Mouse (Mus musculus) limb, embryonic 12.5 days (tissue): Measurements from ENCODE around the gene Hdac4. TPM values are rescaled to one million over a fixed set of nuclear protein-coding genes. Genes with fewer than 3 reads are reported as not detected.

Experiments
- ATAC-seq: fragments of 200-750 bp; cut with Nextera tagmentation; 2 replicates; pipeline ENCODE4 v1.8.0; 2017; ENCODE audit warnings: low read depth, moderate TSS enrichment; ENCODE audit not compliant: insufficient number of reproducible peaks, insufficient read depth, low FRiP score, low TSS enrichment
- H3K27ac ChIP-seq: fragments of 300-500 bp; sonication (generic); 2 replicates; pipeline ENCODE4 v1.5.1; 2016; ENCODE audit warnings: mild to moderate bottlenecking, moderate library complexity
- H3K27me3 ChIP-seq: fragments of 300-500 bp; sonication (generic); 2 replicates; pipeline ENCODE4 v1.6.1; 2016; ENCODE audit warnings: mild to moderate bottlenecking, moderate library complexity
- H3K36me3 ChIP-seq: fragments of 300-500 bp; sonication (generic); 2 replicates; pipeline ENCODE4 v1.6.1; 2016; ENCODE audit warnings: mild to moderate bottlenecking, moderate library complexity
- H3K4me1 ChIP-seq: fragments of 300-500 bp; sonication (generic); replicated peaks from 2 replicates; pipeline ENCODE4 v1.6.1; 2016
- H3K4me2 ChIP-seq: fragments of 300-500 bp; sonication (generic); 2 replicates; pipeline ENCODE4 v1.6.1; 2016; ENCODE audit warnings: mild to moderate bottlenecking, moderate library complexity
- H3K4me3 ChIP-seq: fragments of 300-500 bp; sonication (generic); replicated peaks from 2 replicates; pipeline ENCODE4 v1.5.1; 2016; ENCODE audit warnings: mild to moderate bottlenecking
- H3K9ac ChIP-seq: fragments of 300-500 bp; sonication (generic); replicated peaks from 2 replicates; pipeline ENCODE4 v1.6.1; 2016; ENCODE audit warnings: mild to moderate bottlenecking, moderate library complexity
- H3K9me3 ChIP-seq: fragments of 300-500 bp; sonication (generic); 2 replicates; pipeline ENCODE4 v1.6.1; 2016; ENCODE audit warnings: mild to moderate bottlenecking, moderate library complexity
- WGBS: fragments of 180-500 bp; shearing (Covaris S2); methylation state at CpG from one replicate; pipeline ENCODE4 v1.1.7; 2016; 5-methylcytosine and 5-hydroxymethylcytosine counted together
- polyA plus RNA-seq: library from polyadenylated mRNA; unstranded; fragments of >200 nt; fragmentation: Nextera tagmentation; extraction: Ambion mirVana; gene quantifications from 2 replicates; pipeline ENCODE4 v1.2.1, GENCODE M21; 2016

The Hdac4 gene
- polyA plus RNA-seq, 1 experiment from 2014 or later: 26.0 TPM

GRCm38 (mm10) chr1:91990852-91991251 lies 204.6 kb downstream of the Hdac4 start:
- Histone ChIP-seq H3K4me3 (no peak overlapping the region), H3K36me3 (peaks cover 91% of the 10 kb centered on the region), H3K9me3 (no peaks in the 10 kb centered on the region), H3K4me2 (no peak overlapping the region), H3K27ac (no peak overlapping the region), H3K4me1 (no peaks in the 10 kb centered on the region), H3K27me3 (no peaks in the 10 kb centered on the region), H3K9ac (no peak overlapping the region)
- ATAC-seq: no peak
- 89% methylated on average over 5 of the region's 5 CpGs for WGBS

GRCm38 (mm10) chr1:91988866-91989265 lies 206.6 kb downstream of the Hdac4 start:
- no peaks in the 10 kb centered on the region for H3K27me3 ChIP-seq
- 95% methylated on average over 1 of the region's 1 CpGs for WGBS
- no peak overlapping the region for H3K9ac ChIP-seq
- H3K9me3 ChIP-seq: no peaks in the 10 kb centered on the region
- H3K4me3 ChIP-seq: no peak overlapping the region
- H3K4me2 ChIP-seq: no peak overlapping the region
- no peak for ATAC-seq
- peaks cover 92% of the 10 kb centered on the region for H3K36me3 ChIP-seq
- H3K27ac ChIP-seq: no peak overlapping the region
- no peaks in the 10 kb centered on the region for H3K4me1 ChIP-seq

GRCm38 (mm10) chr1:91987431-91987830 lies 208.1 kb downstream of the Hdac4 start:
- Histone ChIP-seq H3K4me3 (no peak overlapping the region), H3K9me3 (no peaks in the 10 kb centered on the region), H3K4me1 (no peaks in the 10 kb centered on the region), H3K27ac (no peak overlapping the region), H3K4me2 (no peak overlapping the region), H3K36me3 (peaks cover 93% of the 10 kb centered on the region), H3K9ac (no peak overlapping the region), H3K27me3 (no peaks in the 10 kb centered on the region)
- 91% methylated on average over 8 of the region's 8 CpGs for WGBS
- no peak for ATAC-seq

- Histone ChIP-seq H3K27ac (no peak overlapping the region), H3K27me3 (no peaks in the 10 kb centered on the region), H3K36me3 (peaks cover 95% of the 10 kb centered on the region), H3K4me3 (no peak overlapping the region), H3K4me1 (no peaks in the 10 kb centered on the region), H3K4me2 (no peak overlapping the region), H3K9ac (no peak overlapping the region), H3K9me3 (no peaks in the 10 kb centered on the region)
- no peak for ATAC-seq
Measured at GRCm38 (mm10) chr1:91985783-91986182, 209.7 kb downstream of the Hdac4 start.

GRCm38 (mm10) chr1:91984507-91984906 lies 211.0 kb downstream of the Hdac4 start:
- no peak overlapping the region for H3K4me2 ChIP-seq
- H3K4me3 ChIP-seq: no peak overlapping the region
- no peaks in the 10 kb centered on the region for H3K27me3 ChIP-seq
- H3K36me3 ChIP-seq: peaks cover 95% of the 10 kb centered on the region
- no peak overlapping the region for H3K27ac ChIP-seq
- H3K4me1 ChIP-seq: no peaks in the 10 kb centered on the region
- no peak overlapping the region for H3K9ac ChIP-seq
- ATAC-seq: no peak
- 88% methylated on average over 8 of the region's 8 CpGs for WGBS
- H3K9me3 ChIP-seq: no peaks in the 10 kb centered on the region

- H3K4me2 ChIP-seq: no peak overlapping the region
- peaks cover 92% of the 10 kb centered on the region for H3K36me3 ChIP-seq
- no peaks in the 10 kb centered on the region for H3K4me1 ChIP-seq
- no peak for ATAC-seq
- no peak overlapping the region for H3K27ac ChIP-seq
- WGBS: 62% methylated on average over 1 of the region's 1 CpGs
- H3K9me3 ChIP-seq: no peaks in the 10 kb centered on the region
- no peaks in the 10 kb centered on the region for H3K27me3 ChIP-seq
- H3K9ac ChIP-seq: no peak overlapping the region
- no peak overlapping the region for H3K4me3 ChIP-seq
Measured at GRCm38 (mm10) chr1:91981381-91981780, 214.1 kb downstream of the Hdac4 start.

GRCm38 (mm10) chr1:91978443-91978842 lies 217.1 kb downstream of the Hdac4 start:
- no peak for ATAC-seq
- Histone ChIP-seq H3K4me2 (no peak overlapping the region), H3K9ac (0 out of 2 replicates have a peak overlapping the region, but pooled peaks have one; percentile 8), H3K27me3 (no peaks in the 10 kb centered on the region), H3K4me1 (no peaks in the 10 kb centered on the region), H3K4me3 (no peak overlapping the region), H3K9me3 (no peaks in the 10 kb centered on the region), H3K27ac (no peak overlapping the region), H3K36me3 (peaks cover 94% of the 10 kb centered on the region)
- 77% methylated on average over 3 of the region's 3 CpGs for WGBS

- Histone ChIP-seq H3K4me1 (peaks cover 35% of the 10 kb centered on the region), H3K36me3 (peaks cover 74% of the 10 kb centered on the region), H3K27me3 (no peaks in the 10 kb centered on the region), H3K9ac (no peak overlapping the region), H3K4me3 (no peak overlapping the region), H3K4me2 (no peak overlapping the region), H3K27ac (no peak overlapping the region), H3K9me3 (no peaks in the 10 kb centered on the region)
- ATAC-seq: no peak
- WGBS: 45% methylated on average over 5 of the region's 5 CpGs
Measured at GRCm38 (mm10) chr1:91968710-91969379, 226.7 kb downstream of the Hdac4 start.

GRCm38 (mm10) chr1:91967041-91967440 lies 228.5 kb downstream of the Hdac4 start:
- no peak overlapping the region for H3K9ac ChIP-seq
- no peak overlapping the region for H3K4me2 ChIP-seq
- H3K27me3 ChIP-seq: no peaks in the 10 kb centered on the region
- H3K9me3 ChIP-seq: no peaks in the 10 kb centered on the region
- WGBS: 81% methylated on average over 1 of the region's 1 CpGs
- peaks cover 56% of the 10 kb centered on the region for H3K36me3 ChIP-seq
- H3K27ac ChIP-seq: no peak overlapping the region
- H3K4me3 ChIP-seq: no peak overlapping the region
- no peak for ATAC-seq
- peaks cover 53% of the 10 kb centered on the region for H3K4me1 ChIP-seq

- ATAC-seq: peak; percentile 44; the same call in 1 of the 2 replicates
- Histone ChIP-seq H3K9me3 (no peaks in the 10 kb centered on the region), H3K36me3 (peaks cover 57% of the 10 kb centered on the region), H3K4me1 (peaks cover 53% of the 10 kb centered on the region), H3K27me3 (no peaks in the 10 kb centered on the region), H3K9ac (no peak overlapping the region), H3K27ac (peak overlapping the region; percentile 92), H3K4me3 (no peak overlapping the region), H3K4me2 (0 out of 2 replicates have a peak overlapping the region, but pooled peaks have one; percentile 13)
- WGBS: 29% methylated on average over 9 of the region's 9 CpGs
Measured at GRCm38 (mm10) chr1:91964486-91965335, 230.8 kb downstream of the Hdac4 start.

- Histone ChIP-seq H3K27ac (peak overlapping the region; percentile 92; the same call in 1 of the 2 replicates), H3K4me2 (no peak overlapping the region), H3K9me3 (no peaks in the 10 kb centered on the region), H3K4me1 (peaks cover 50% of the 10 kb centered on the region), H3K36me3 (peaks cover 62% of the 10 kb centered on the region), H3K27me3 (no peaks in the 10 kb centered on the region), H3K9ac (no peak overlapping the region), H3K4me3 (no peak overlapping the region)
- no peak for ATAC-seq
- WGBS: 50% methylated on average over 1 of the region's 1 CpGs
Measured at GRCm38 (mm10) chr1:91962256-91962655, 233.2 kb downstream of the Hdac4 start.
